Mouse (Mus musculus): ENCODE results near the gene Dph5.

GRCm38 (mm10) chr3:115979000-115979399 is 91.4 kb downstream of the Dph5 start:
- TF ChIP-seq CEBPB (IDR thresholded peaks at IDR 0.05; ENCODE audit: low read depth), result no peak
- no peak for TF ChIP-seq MYOG (IDR thresholded peaks at IDR 0.05; ENCODE audit: control insufficient read depth, extremely low read depth, insufficient read length)
- no peak for TF ChIP-seq USF1 (IDR thresholded peaks at IDR 0.05; ENCODE audit: low read depth)
- TF ChIP-seq CTCF (IDR thresholded peaks at IDR 0.05; ENCODE audit: control insufficient read depth, insufficient read depth, insufficient read length), result no peak
- TF ChIP-seq FOSL1 (IDR thresholded peaks at IDR 0.05; ENCODE audit: insufficient read depth, low read length, poor library complexity, severe bottlenecking), result no peak

Measured in C2C12 (cell line).